Mouse (Mus musculus) 416B (cell line): ENCODE measurements at regions not wholly inside any gene's neighbourhood (a gene's known extent, or its start where the extent isn't known, plus 50 kb on each side); places are given as distances from the start of the nearest gene placed in this dataset.
A peak's percentile ranks its signal among the peaks of the same experiment; 100 is the strongest.
"Not testable (repeated sequence)": the region's sequence is repeated elsewhere in the genome, so short reads cannot be mapped to it uniquely, and the experiment has no call there.

Experiments used
- DNase-seq: peaks from one replicate; pipeline ENCODE4 v3.0.0; 2011; ENCODE audit warnings: low read depth

DNA sequence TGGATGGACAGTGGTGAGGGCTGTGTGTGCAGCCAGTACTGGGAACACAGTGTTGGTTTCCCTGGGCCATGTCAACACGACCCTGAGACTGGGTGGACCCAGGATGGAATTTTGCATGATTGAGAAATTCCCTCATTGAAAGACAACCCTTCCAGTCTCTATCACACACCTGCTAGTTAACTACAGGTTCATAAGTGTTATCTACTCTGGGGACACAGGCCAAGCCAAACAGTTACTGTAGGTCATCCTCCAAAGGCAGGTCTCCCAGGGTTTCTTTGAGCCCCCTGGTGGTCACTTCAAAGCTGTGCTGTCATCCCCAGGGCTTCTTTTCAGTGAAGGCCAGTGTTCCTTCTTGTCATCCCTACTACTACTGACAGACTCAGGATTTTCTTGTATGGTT lies 276.7 kb downstream of the Cyp26b1 start:
- peak; percentile 42 for DNase-seq

DNA sequence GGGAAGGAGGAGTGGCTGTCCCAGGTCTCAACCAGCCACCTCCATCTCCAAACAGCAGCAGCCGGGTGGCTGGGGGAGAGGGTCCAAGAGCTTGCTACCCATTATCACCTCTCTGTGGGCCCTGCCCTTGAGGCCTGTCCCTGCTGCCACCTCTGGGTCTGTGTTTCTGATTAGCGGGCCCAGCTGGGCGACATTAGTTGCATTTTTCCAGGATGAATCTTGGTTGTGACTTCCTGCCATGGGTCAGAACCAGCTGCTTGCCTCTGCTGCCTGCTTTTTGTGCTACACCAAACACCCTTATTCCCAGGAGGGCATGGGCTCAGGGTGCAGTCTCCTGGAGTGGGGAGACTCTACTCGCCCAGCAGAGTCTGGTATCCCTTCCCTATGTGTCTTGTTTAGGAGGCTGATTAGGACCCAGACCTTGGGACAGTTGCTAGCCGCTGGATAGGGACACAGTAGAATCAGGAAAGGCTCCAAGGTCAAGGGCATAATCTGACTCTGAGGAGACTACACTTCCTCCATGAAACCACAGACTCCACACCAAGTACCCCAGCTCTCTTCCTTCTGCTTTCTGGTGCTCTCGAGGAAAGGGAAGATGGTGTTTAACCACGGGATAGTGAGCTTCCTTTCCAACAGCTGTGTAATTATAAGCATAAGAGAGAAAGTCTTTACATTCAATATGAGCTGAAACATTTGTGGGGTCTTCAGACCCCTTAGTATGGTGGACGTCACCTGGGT lies 278.4 kb downstream of the Cyp26b1 start:
- DNase-seq, result peak; percentile 66

DNA sequence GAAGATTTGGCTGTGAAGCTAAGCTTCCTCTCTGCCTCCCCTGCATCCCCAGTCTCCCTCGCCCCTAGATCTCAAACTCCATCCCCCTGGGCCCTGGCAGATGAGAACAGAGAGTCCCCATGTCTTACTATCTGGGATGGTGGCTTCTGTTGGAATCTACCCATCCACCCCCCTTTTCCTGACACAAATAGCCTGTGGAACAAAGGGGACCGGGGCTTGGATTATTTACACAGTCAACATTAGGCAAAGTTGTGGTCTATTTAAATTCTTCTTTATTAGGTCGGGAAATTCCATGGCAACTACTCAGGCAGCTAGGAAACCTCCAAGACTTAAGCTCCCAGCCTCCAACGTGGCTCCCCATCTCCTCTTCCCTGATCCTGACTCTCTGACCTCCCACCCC lies 279.9 kb downstream of the Cyp26b1 start:
- no peak for DNase-seq

DNA sequence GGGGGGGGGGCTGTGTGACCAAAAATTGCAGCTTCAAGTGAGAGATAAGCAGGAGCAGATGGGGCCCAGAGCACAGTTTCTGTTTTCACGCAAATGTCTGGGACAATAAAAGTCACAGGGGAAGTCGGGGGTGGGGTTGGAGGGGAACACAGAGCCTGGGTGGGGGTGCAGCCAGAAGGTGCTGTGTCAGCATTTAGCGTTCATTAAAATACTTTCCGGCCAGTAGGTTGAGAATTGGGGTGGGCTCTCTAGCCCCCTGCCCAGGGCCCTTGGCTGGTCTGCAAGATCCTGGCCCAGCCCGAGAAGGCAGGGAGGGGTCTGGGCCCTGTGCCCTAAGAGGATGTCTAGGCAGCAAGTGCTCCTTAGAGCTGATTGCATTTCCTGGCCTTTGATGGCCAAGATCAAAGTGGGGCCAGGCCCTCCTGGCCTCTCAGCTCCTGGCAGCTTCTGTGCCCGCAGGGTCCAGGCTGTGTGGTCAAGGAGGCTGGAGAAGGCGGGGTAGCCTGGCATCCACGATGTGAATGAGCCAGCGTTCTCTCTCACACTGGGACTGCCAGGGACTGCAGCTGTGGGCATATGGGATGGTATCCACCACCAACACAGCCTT lies 283.0 kb downstream of the Cyp26b1 start:
- DNase-seq, result no peak

DNA sequence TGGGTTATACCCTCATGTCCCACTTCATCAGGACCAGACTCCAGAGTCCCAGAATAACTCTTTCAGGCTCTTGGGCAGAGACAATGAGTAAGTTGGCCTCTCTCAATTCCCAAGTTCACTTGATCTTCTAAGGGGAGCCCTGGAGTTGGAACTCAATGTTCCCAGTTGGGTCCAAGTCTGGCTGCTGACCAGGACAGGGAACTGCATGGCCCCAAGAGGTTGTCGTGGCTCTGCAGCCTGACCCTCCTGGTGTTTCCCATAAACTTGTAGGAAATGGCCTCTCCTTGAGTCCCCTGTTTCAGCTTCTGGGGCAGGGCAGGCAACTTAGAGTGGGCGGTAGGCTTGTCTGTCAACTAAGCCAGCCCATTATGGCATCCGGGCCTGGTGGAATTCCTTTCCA lies 286.2 kb downstream of the Cyp26b1 start:
- no peak for DNase-seq

DNA sequence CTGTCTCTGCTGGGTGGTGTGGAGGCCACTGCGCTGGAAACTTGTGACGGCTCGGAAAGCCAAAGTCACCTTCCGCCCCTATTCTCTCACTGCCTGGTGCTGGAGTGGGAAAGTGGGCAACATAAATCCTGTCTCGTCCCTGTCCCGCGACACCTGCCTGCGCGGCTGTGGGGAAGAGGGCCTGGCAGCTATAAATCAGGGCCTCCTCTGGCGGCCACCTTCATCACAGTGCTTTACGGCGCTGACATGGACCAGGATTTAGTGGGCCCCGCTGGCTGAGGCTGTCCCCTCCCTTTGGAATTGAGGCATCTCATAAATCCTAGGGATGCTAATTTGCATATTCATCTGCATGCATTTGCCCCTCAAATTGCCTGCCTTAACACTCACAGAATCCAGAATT lies 287.1 kb downstream of the Cyp26b1 start:
- no peak for DNase-seq

DNA sequence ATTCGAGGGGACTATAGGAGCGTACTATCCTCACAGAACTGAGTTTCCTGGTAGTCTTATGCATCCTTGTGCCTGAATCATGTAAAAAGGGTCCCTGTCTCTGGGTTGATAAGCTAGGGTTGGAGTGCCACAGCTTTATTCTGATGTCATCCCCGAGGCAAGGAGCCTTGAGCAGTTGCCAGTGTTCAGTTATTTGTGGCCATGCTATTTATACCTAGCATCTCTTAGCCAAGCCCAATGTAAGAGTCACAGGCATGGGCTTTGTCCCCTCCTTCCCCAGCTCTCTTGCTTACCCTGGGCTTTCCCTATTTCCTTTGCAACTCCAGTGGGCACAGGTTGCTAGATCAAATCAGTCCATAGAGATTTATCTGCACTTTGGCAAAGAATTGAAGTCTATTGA lies 288.6 kb downstream of the Cyp26b1 start:
- no peak for DNase-seq

DNA sequence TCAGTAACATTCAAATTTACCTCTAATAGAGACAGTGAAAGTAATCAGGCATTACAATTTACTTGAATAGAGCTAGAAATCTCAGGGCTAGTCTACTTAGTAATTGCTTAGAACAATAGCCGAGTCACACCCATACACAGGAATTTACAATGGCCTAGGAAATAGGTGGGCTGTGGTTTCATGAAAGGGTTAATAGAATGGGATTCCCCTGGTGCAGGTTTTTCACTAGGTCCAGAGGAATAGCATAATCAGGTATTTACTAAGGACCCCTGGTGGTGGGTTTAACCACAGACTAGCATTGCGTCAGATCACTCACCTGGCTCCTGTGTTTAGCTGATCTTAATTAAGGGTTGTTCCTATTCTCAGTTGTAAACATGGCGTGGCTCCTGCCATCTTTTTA lies 290.8 kb downstream of the Cyp26b1 start:
- DNase-seq, result not testable (repeated sequence)

DNA sequence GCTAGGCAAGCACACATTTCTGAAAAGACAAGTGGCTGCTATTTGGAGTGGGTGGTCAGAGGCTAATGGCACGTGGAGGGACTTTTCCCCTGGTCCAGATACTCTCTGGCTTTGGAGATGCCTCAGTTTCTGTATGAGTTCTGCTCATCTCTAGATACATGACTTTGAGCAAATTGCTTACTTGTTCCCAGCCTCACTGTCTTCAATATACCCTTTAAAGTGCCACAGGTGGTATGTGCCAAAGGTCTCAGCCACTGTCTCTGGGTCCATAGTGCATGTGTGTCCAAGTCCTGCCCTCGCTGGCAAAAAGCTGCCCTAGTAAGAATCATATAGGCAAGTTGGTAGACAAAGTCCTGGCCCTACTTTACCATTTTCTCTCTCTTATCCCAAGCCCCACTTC lies 291.5 kb downstream of the Dysf start:
- no peak for DNase-seq

DNA sequence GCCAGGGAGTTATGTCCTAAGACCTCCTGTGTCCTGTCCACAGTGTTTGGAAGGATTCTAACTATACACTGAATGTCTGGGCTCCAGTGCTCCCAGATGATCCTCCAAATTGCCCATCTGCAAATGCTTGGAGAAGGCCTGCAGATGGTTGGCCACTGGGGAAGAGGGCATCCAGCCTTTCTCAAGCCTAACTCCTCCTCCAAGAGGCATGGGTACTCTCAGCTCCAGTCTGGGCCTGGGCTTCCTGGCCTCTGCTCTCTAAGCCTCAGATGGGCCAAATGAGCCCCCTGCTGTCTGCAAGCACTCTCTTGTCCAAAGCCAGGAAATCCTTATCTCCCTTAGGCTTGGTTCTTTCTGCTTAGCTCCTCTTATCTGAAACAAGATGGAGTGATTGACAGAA lies 290.8 kb downstream of the Dysf start:
- DNase-seq, result no peak

DNA sequence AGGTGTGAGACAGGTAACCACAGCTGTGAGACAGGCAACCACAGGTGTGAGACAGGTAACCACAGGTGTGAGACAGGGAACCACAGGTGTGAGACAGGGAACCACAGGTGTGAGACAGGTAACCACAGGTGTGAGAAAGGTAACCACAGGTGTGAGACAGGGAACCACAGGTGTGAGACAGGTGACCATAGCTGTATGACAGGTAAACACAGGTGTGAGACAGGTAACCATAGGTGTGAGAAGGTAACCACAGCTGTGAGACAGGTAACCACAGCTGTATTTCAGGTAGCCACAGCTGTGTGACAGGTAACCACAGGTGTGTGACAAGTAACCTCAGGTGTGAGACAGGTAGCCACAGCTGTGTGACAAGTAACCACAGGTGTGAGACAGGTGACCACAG lies 265.5 kb downstream of the Dysf start:
- DNase-seq, result not testable (repeated sequence)

DNA sequence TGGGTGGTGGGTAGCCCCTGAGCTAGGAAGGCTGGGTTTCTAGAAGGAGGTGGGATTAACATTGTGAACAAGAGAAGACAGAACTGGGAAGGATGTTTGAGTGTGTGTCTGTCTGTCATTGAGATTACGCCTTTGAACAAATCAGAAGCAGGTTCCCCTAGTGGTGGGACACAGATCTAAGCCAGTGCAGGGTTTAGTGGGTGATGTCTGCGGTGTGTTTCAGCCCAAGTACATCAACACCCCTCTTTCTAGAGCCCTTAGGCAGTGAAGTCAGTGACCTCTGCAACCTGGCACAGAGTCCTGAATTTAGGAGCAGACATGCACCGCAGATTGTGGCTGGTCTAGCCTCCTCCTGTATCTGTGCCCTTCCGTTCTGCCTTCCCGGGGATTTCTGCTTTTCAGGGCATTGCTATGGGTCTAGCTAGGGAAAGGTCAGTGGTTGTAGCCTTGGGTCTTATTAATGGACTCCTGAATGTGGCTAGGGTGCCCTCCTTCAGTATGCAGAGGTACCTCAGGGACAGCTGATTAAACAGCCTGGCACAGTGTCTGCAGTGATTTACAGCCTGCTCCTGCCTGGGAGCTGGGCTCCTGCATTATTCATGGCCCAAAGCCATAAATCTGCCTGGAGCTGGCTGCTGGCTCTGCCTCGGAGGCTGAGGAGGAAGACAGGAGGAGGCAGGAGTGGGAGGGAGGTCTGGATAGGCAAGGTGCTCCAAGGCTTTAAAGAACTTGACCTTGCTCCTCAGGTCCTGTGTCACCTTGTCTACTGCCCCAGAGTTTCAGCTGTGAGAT lies 264.3 kb downstream of the Dysf start:
- no peak for DNase-seq

DNA sequence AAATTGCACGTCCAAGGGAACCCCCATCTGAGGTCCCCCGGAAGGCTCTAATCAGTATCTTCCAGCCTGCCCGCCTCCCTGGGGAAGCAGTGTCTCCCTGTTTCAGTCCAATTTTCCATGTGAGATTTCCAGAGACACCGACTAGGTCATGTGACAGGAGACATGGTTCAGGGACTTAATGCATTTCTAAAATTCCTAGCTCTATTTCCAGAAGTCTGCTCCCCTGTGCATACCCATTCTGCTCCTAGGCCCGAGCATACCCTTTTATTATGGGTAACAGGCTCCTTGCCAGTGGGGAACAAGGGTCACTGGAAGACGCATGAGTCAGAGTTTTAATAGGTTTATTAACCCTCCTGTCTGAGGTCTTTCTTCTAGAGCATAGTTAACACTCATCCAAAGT lies 263.6 kb downstream of the Dysf start:
- no peak for DNase-seq

DNA sequence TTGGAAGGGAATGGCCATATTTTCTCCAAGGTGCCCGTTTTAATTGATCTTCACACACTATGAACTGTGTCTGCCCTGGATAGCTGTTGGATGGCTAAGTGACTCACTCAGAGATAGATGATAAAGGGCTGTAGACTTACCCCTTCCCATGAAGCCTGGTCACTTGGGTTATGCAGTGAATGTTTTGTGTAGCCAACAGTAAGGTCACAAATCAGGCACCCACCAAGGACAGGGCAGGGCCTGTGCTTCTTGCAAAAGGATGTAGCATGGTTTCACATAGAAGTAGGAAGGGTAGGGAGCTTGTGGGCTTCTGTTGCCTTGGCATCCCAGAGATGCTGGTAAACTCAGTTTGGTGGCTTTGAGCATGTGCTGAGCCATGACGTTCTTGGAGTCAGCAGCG lies 263.1 kb downstream of the Dysf start:
- no peak for DNase-seq

DNA sequence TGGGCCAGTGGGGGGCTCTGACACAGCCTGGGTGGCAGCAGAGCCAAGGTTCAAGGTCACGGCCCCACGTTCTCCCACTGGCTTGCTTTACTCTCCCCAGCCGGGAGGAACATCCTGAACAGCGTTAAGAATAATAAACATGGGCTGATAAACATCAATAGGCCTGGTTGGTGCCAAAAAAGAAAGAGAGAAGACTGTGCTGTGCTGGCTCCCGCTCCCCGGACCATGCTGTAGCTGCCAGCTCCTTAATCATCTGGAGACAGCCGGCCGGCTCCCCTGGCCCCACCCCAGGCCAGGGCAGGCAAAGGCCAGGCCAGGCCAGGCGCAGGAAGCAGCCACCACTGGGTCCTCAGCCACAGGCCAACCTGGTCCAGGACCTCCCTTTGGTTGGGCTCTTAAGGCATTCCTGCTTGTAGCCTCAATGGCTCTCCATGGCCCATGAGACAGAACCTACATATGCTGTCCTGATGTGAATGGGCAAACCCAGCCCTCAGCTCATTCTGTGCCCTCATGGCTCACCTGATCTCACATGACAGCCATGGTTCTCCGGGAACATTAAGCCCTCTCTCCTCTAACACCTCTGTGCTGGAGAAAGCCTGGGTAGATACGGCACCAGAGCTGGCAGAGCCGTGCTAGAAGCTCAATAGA lies 262.3 kb downstream of the Dysf start:
- DNase-seq, result no peak

DNA sequence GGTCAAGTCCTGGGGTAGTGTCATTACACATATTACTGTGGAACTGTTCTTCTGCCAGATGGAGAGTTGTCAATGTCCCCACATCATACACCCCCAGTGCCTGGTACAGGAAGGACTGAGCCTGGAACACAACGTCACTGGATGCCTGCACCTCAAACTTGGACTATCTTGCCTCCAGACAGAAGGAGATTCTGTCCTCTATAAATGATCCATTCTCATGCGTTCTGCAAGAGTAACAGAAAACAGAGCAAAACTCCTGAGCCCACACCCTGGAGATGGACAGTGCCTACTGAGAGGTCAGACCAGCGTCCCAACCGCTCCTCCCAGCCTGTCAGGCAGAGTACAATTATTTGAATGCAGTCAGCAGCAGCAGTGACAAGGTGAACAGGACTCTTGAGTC lies 261.1 kb downstream of the Dysf start:
- no peak for DNase-seq

DNA sequence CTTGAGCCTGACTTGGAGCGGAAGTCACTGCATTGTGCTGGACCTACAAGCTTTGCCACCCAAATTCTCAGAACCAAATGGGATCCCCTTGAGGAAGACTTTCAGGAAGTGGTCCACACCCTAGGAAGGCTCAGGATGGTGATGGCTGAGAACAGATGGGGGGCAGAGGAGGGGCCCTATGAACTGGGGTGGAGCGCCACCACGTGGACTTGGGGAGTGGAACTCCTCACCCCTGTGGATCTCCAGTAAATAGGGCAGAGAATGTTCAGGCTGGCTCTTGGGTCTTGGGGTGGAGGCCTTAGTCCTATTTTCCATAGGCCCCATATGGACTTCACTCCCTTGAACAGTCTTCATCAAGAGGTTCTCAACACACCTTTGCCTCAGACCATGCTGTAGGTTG lies 260.6 kb downstream of the Dysf start:
- no peak for DNase-seq

DNA sequence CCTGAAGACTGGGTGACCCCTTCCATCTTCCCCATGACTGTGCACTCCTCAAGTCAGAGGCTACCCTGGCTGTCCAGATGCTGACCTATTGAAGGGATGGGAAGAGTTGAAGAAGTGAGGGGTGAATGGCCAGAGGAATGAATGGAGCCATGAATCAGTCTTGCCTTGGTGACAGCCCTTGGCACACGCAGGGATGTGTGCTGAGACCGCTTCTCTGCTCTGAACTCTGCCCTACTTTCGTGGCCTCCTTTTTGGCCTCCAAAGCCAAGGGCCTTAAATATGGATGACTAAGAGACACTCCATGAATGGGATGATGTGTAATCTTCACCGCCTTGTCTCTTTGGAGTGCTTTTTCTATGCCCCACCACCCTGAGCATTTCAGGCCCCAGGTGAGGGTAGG lies 259.7 kb downstream of the Dysf start:
- no peak for DNase-seq

DNA sequence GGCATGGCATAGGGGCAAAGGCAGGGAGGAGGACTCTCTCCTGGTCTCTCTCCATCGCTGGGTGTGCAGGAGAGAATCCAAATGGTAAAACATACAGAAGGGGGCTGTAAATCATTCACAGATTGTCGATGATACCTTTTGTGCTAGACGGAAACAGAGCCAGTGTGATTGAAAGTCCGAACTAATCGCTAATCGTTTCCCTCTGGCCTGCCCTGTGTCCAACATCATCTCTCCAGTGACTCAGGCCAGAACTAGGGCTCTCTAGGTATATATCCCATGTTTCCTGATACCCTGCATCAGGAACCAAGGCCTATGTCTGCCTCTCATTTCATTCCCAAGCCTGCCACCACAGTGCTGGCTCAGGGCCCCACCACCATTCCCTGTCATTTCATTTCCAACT lies 259.1 kb downstream of the Dysf start:
- no peak for DNase-seq

DNA sequence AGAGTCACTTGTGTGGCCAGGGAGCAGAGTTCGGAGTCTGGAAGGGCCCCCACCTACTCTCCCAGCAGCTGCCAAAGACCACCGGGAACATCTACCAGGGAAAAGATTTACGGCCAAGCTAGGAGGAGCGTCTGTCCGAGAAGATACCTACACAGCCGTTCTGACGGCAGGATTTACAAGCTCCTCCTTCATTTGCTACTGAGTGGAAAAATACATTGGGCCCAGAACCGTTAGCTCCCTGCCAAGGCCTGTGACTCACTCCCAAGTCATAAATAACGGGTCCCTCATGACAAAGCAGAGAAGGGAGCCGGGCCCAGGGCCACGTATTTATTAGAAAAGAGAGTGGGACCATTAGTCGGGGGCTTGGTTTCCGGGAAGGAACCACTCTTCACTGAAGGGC lies 258.3 kb downstream of the Dysf start:
- peak; percentile 58 for DNase-seq

DNA sequence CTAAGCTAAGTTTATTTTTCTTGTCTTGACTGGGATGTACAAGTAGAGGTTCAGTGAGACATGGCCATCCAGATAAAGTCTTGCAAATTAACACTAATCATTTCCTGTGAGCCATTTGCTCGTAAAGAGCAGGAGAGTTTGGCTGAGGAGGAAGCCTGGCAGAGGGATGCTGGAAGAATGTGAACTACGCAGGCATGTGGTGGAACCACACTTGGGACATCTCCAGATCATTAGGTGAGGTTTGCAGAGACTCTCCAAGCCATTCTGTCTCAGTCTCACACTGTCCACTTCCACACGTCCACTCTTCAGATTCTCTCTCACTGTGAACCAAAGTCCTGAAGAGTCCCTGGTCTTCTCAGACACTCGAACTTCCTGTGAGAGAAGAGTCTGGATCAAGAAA lies 256.3 kb downstream of the Dysf start:
- no peak for DNase-seq

DNA sequence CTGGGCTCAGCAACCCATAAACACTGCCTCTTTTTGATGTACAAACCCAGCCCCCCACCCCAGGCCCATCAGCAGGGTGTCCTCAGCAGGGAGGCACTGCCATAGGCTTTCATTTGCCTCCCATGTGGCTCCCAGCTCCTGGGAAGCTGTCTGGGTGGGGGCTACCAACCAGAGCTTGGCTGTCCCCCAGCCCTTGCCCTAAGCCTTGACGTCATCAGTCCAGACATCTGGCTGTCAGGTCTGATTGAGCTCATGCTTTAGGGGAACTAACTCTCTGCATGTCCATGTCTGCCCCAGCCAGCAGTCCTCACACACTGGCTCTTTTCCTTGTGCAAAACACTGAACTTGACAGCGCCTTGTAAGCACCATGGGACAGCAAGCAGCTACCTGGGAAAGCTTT lies 255.3 kb downstream of the Dysf start:
- DNase-seq, result no peak

DNA sequence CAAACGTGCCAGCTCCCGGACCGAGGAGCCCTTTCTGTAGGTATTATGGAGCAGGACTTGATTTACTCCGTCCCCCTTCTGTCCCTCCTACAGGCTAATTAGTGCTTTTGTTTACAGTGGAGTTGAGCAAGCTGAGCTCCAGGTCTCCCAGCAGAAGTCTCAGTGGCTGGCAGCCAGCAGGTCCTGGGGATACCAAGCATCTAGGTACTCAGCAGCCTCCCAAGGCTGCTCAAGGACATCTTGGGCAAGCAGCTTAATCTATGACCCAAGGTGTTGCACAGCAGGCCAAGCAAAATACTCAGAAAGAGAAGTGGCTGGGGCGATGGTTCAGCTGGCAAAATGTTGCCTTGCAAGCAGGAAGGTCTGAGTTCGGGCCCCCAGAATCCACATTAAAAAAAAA lies 254.4 kb downstream of the Dysf start:
- no peak for DNase-seq
